Mouse (Mus musculus) right cerebral cortex, adult 2 months (tissue): ENCODE measurements around the gene Klk12.

Experiments used
- DNase-seq, 2 experiments: peaks; one replicate each; pipeline ENCODE4 v3.0.0; 2021 to 2022; ENCODE audit warnings: low spot score in 2 of 2

Gene Klk12

DNA sequence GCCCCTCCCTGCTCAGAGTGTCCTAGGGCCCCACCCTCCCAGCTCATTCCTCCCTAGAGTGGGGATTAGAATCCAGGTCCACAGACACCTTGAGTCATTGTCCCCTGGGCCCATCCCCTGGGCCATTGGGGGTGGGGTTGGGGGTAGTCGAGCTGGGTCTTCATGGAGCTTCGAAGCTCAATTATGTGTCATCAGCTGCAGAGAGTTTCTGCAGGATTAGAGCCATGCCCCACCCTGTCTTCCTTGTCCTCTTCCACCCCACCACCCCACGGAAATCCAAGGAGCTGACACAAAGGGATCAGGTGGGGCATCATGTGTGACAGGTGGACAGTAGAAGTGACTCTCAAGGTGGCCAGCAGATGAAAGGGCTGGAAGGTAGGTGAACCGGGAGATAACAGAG, at the start of gene Klk12:
Klk12 (plus strand) TSS at position 301 of the 400 bp plus-strand sequence.
- no peak for DNase-seq

GRCm38 (mm10) chr7:43747788-43748187, 20.9 kb upstream of the Klk12 start:
- DNase-seq: peak; percentile 7 to 15

DNA sequence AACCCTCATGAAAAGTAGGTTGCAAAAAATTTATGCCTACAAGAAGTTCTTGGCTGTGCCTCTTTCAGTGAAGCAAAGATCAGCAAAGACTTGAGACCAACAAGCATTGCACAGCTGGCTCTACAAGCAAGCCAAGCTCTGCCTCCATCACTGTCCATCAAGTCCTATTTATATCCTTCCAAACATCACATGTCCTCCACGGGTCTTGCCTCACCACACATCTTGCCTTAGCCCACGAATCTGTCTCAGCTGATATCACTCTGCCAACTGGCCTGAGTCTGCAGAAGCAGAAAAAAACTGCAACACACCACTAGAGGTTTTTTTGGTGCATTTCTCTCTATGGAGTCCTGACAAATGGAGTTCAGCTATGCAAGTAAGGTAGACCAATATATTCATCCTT, 15.9 kb upstream of the Klk12 start:
- no peak for DNase-seq

DNA sequence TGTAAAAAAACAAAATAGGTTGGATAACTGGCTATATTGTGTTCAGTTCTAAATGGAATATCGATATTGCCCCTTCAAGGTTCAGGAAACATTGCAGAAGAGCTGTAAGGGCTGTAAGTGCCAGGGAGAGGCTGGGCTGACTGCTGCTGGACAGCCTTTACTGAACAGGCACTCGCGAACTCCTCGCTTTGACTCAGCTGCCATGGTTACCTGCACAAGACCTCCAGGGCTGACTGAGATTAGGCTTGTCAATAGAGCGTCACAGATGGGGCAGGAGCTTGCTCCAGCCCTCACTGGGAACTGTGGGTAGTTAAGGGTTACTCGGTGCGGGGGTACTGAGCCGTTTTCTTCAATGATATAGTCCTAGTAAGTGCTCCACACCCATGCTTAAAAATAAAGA, 2.2 kb upstream of the Klk12 start:
- DNase-seq: no peak

DNA sequence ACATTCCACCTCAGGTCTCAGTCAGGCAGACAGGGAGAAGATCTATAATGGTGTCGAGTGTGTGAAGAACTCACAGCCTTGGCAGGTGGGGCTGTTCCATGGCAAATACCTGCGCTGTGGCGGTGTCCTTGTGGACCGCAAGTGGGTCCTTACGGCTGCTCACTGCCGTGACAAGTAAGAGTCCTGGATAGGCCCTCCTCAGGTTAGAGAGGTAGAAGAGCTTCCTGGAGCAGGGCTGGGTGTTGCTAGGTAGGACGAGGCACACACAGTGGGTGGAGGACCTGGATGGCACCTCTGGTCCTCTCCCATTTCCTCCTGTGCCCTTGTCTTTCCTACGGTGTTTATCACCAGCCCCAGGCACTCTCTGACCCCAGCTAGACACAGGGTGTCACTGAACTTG, 939 bp downstream of the Klk12 start:
- no peak for DNase-seq

GRCm38 (mm10) chr7:43770701-43771100, 2.0 kb downstream of the Klk12 start:
- DNase-seq: no peak

DNA sequence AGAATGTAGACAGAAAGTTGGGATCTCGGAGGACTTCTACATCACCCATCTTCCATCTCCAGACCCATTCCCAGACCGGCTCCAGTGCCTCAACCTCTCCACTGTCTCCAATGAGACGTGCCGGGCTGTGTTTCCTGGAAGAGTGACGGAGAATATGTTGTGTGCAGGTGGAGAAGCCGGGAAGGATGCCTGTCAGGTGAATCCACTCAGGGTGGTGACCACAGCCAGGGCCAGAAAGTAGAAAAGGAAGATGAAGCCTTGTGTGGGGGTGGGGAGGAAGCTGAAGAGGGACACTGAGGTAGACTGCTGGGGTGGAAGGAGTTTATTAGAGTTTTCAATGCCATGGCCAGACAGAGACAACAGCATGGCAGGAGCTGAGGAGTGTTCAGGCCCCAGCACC, 3.2 kb downstream of the Klk12 start:
- no peak for DNase-seq

- no peak for DNase-seq
Observed at GRCm38 (mm10) chr7:43772901-43773300, 4.2 kb downstream of the Klk12 start.

GRCm38 (mm10) chr7:43774364-43774763, 5.7 kb downstream of the Klk12 start, which contains the start of gene Klk11:
Gene Klk11, plus strand, starts transcription at chr7:43774604.
- DNase-seq: no peak

GRCm38 (mm10) chr7:43774802-43775201, 6.1 kb downstream of the Klk12 start:
- no peak for DNase-seq

DNA sequence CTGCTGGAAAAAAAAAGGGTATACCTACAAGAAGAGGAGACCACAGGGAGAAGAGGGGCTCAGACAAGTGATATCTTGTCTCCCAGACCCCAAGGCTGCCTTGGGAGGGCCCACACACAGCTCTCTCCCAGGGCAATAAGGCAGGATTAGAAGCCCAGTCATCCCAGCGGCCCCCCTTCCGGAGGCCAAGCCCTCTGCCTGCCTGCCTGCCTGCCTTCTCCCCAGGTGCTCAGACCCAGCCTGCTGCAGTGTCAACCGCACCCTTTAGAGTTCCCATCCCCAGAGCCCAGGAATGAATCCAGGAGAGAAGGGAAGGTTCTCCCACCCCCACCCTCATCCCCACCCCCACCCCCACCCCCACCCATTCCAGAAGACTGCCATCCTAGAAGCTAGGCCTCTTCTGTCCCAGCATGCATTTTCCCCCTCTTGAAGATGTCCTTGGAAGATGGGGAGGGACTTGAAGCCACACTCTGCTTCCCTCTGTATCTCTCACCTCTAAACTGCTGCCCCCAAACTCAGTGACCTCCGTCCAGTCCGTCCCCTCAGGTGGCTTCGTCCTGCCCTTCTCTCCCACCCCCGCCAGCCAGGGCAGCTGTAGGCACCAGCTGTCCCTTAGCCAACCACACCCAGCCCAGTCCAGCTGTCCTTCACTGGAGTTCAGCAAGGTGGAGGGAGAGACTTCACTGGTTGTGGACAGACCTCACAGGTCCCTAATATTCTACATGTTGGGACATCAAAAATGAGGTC, 6.8 kb downstream of the Klk12 start:
- DNase-seq: no peak

- DNase-seq: no peak
Observed at GRCm38 (mm10) chr7:43776506-43776905, 7.8 kb downstream of the Klk12 start.

DNA sequence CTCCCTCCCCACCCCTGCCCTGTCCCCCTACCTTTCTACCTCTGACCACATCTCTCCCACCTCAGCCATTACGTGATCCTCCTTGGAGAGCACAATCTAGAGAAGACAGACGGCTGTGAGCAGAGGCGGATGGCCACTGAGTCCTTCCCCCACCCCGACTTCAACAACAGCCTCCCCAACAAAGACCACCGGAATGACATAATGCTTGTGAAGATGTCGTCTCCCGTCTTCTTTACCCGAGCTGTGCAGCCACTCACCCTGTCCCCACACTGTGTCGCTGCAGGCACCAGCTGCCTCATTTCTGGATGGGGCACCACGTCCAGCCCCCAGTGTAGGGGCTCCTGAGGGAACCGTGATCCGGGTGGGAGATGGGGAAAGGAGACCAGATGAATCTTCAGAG, 8.7 kb downstream of the Klk12 start:
- no peak for DNase-seq

GRCm38 (mm10) chr7:43778176-43778970, 9.7 kb downstream of the Klk12 start:
- DNase-seq: no peak

DNA sequence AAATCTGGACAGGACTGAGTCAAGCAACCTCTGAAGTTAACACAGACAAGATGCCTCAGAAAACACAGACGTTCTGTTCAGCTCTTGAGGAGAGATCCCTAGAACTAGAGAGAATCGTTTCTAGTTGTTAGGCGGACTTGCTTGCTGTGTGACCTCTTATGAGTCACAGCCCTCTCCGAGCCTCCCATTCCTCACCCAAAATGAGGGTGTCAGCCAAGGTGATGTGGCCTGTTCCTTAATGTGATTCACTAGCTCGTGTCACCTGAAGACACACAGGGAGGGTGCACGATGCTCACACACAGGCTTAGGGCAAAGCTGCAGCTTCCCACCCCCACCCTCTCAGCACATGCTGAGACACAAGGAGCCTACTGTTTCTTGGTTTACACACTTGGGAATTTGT, 11.5 kb downstream of the Klk12 start:
- no peak for DNase-seq

GRCm38 (mm10) chr7:43780746-43781145, 12.0 kb downstream of the Klk12 start, which contains the start of gene Klk10:
Gene Klk10, plus strand, starts transcription at chr7:43781035.
- DNase-seq: no peak

DNA sequence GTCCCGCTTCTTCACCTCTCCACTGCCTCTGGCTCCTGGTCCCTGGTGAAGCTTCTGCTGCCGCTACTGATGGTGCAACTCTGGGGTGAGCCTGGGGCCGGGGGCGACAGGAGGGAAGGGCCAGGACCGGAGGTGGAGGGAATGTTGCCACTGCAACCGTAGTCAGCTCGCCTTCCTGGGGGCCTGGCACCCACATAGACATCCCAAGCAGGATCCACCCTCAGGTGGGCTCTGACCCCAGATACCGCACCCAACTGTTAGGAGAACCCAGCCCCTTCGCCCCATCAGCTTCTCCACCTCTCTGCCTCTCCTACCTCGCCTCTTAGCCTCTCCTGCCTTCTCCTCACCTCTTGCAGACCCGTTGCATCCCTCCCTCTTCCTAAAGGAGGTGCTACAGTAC, 12.8 kb downstream of the Klk12 start:
- no peak for DNase-seq

GRCm38 (mm10) chr7:43782275-43783265, 13.9 kb downstream of the Klk12 start:
- DNase-seq: peak; percentile 72 to 74

DNA sequence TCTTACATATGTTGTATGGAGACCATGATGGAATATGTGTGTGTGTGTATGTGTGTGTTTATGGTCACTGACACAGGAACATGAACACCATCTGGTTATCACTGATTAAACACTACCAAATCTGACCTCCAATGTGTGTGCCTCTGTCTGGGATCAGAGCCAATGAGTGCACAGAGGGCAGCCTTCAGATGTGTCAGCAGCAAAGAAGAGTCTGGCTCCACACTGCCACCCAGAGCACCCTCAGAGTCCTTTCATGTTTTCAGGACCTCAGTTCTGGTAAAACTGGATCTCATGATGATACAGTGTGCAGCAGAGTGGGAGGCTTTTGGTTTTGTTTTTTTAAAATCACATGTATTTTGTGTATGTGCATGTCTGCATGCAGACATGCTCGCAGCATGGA, 16.6 kb downstream of the Klk12 start:
- no peak for DNase-seq

DNA sequence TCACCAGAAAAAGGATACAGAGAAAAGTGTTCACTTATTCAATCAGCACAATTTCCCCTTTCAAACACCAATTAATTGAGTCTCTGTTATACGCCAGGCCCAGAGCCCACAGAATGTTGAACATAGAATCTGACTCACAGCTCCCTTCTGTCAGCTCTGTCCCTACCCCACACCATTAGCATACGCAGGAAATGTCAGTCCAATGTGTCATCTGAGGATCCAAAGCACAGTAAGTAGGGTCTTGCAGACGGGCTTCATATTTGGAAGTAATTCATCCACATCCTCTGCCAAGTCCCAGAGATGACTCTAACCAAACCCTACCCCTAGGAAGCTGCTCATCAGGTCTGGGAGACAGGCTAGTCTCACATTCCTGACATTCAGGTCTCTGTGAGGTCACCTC, 19.4 kb downstream of the Klk12 start:
- DNase-seq: no peak

DNA sequence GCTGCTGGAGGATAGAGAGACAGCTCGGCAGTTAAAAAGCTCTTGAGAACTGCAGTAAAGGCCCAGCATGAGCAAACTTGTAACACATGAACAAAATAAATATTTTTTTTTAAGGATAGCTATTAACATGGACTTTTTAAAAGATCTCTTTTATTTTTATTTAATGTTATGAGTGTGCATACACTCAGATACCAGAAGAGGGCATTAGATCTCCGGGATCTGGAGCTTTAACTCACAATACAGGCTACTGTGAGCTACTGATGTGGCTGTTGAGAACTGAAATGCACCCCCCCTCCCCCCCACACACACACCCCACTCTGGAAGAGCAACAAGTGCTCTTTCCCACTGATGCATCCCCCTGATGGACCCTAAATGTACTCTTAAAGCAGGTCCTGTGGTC, 20.6 kb downstream of the Klk12 start:
- DNase-seq: no peak

- DNase-seq: no peak
Observed at GRCm38 (mm10) chr7:43791591-43791990, 22.9 kb downstream of the Klk12 start, which contains the start of gene Klk9. Gene Klk9, plus strand, starts transcription at chr7:43791891.
